Mouse (Mus musculus): ENCODE measurements around the gene Serpina3g. TPM values are rescaled to one million over a fixed set of nuclear protein-coding genes. Genes with fewer than 3 reads are reported as not detected.
"Not testable (repeated sequence)": the region's sequence is repeated elsewhere in the genome, so short reads cannot be mapped to it uniquely, and the experiment has no call there.

Serpina3g gene
- polyA plus RNA-seq, 1 experiment from 2014 or later: 1.3 TPM

DNA sequence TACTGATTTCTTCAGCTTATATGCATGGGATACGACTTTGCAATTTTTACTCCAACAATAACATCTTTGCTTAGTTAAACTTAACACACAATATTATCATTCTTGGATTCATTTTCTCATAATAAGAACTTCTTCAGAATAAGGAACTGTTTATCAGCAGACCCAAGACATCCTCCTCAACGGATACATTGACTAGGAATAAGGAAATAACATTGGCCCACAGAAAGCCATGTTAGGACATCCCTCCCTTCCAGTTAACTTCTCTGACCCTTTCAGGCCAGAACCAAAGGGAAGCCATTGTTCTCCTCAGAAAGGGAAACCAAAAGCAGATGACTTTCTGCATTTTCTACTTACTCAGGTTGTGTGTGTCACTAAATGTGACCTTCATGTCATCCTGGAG is 5.3 kb upstream of the Serpina3g start:
- H3K27me3 ChIP-seq (replicated peaks): no peaks in the 10 kb centered on the region
- no peak overlapping the region for H3K4me3 ChIP-seq
- H3K9me3 ChIP-seq (replicated peaks): no peaks in the 10 kb centered on the region
- no peaks in the 10 kb centered on the region for H3K36me3 ChIP-seq
- no peak overlapping the region for H3K27ac ChIP-seq (ENCODE audit: poor library complexity, severe bottlenecking)
- no peak overlapping the region for H3K9ac ChIP-seq
- ATAC-seq (ENCODE audit: insufficient number of reproducible peaks, low FRiP score): no peak
- H3K4me1 ChIP-seq (replicated peaks): no peaks in the 10 kb centered on the region
- 59% methylated on average over 2 of the region's 2 CpGs for WGBS
- no peak overlapping the region for H3K4me2 ChIP-seq

DNA sequence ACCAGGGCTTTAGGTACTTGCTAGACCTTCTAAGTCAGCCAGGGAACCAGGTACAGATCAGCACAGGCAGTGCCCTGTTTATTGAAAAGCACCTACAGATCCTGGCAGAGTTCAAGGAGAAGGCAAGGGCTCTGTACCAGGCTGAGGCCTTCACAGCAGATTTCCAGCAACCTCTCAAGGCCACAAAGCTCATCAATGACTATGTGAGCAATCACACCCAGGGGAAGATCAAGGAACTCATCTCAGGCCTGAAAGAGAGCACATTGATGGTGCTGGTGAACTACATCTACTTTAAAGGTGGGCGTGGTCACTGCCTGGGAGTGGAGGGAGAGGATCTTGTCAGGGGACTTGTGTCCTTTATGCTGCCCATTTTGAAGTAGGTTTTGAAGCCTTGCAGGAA is 2.0 kb downstream of the Serpina3g start:
- H3K36me3 ChIP-seq; H3K27me3 ChIP-seq (replicated peaks); H3K9ac ChIP-seq; H3K4me1 ChIP-seq (replicated peaks); H3K4me3 ChIP-seq; H3K27ac ChIP-seq (ENCODE audit: poor library complexity, severe bottlenecking); ATAC-seq (ENCODE audit: insufficient number of reproducible peaks, low FRiP score); H3K4me2 ChIP-seq; H3K9me3 ChIP-seq (replicated peaks): not testable (repeated sequence)
- 77% methylated on average over 1 of the region's 1 CpGs for WGBS

DNA sequence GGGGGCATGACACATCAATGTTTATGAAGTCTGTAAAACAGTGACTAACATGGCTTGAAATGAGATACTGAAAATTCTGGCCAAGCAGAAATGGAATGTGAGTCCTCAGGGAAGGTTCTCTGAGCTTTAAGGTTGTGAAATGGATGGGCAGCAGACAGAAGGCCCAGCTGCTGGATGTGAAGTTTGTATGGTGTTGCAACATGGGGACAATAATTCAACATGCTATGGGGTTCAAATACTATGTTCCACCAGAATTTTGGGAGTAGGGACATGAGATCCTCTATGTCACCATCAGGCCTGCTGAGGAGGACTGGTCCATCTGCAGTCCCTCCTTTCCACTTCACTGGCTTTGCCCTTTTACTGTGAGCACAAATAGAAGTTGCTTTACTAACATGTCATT is 7.3 kb downstream of the Serpina3g start:
- no peak overlapping the region for H3K4me2 ChIP-seq
- ATAC-seq (ENCODE audit: insufficient number of reproducible peaks, low FRiP score): no peak
- H3K9me3 ChIP-seq (replicated peaks): no peaks in the 10 kb centered on the region
- H3K4me1 ChIP-seq (replicated peaks): 0 out of 2 replicates have a peak, but pooled peaks cover 2% of the 10 kb centered on the region
- no peak overlapping the region for H3K4me3 ChIP-seq
- no peak overlapping the region for H3K27ac ChIP-seq (ENCODE audit: poor library complexity, severe bottlenecking)
- no peaks in the 10 kb centered on the region for H3K27me3 ChIP-seq (replicated peaks)
- no peak overlapping the region for H3K9ac ChIP-seq
- H3K36me3 ChIP-seq: no peaks in the 10 kb centered on the region

DNA sequence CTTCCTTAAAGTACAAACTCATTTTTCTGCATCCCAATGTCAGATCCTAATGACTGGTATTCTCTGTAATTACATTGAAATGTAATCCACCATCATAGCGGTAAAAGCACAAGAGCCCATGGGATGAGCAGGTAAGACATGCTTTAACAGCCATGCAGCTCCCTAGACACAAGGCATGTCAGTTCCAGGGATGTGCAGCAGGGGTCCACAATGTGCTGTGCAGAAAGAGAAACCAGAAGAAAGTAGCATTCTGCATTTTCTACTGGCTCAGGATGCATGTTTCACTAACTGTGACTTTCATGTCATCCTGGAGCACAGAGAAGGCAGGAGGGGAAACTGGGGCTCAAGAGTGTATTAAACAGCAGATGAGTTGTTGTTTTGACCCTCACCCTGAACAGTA is 9.0 kb downstream of the Serpina3g start:
- H3K27me3 ChIP-seq (replicated peaks): no peaks in the 10 kb centered on the region
- H3K4me1 ChIP-seq (replicated peaks): 0 out of 2 replicates have a peak, but pooled peaks cover 2% of the 10 kb centered on the region
- H3K9me3 ChIP-seq (replicated peaks): no peaks in the 10 kb centered on the region
- no peak overlapping the region for H3K4me2 ChIP-seq
- no peak overlapping the region for H3K27ac ChIP-seq (ENCODE audit: poor library complexity, severe bottlenecking)
- no peak overlapping the region for H3K9ac ChIP-seq
- no peak for ATAC-seq (ENCODE audit: insufficient number of reproducible peaks, low FRiP score)
- H3K36me3 ChIP-seq: no peaks in the 10 kb centered on the region
- WGBS: 74% methylated on average over 1 of the region's 1 CpGs
- no peak overlapping the region for H3K4me3 ChIP-seq

- Histone ChIP-seq H3K4me1 (replicated peaks) (0 out of 2 replicates have a peak, but pooled peaks cover 2% of the 10 kb centered on the region), H3K9ac (no peak overlapping the region), H3K9me3 (replicated peaks) (no peaks in the 10 kb centered on the region), H3K27ac (ENCODE audit: poor library complexity, severe bottlenecking) (no peak overlapping the region), H3K36me3 (no peaks in the 10 kb centered on the region), H3K4me2 (no peak overlapping the region), H3K4me3 (no peak overlapping the region), H3K27me3 (replicated peaks) (no peaks in the 10 kb centered on the region)
- no peak for ATAC-seq (ENCODE audit: insufficient number of reproducible peaks, low FRiP score)
- 70% methylated on average over 3 of the region's 3 CpGs for WGBS
Observed at GRCm38 (mm10) chr12:104245595-104245994, 9.6 kb downstream of the Serpina3g start.

DNA sequence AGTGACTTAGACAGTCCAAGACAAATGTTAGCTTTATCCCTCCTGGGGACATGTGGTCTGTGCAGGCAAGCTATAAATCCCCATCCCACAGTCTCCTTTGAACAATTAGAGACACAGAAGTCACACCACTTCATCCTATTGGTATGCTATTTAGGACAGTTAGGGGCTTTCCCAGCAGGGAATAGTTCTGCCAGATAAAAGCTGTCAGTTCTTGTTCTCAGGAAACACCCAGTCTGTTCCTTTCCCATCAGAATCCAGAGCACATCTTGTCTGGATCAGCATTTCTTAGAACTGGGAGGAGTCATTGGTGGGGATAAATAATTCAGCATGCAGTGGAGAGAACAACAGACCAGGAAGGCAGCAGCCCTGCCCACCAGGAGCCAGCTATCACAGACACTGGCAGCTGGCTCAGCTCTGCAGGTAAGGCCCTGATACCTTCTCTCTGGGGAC is 11.5 kb downstream of the Serpina3g start:
- 0 out of 2 replicates have a peak, but pooled peaks cover 2% of the 10 kb centered on the region for H3K4me1 ChIP-seq (replicated peaks)
- H3K27ac ChIP-seq (ENCODE audit: poor library complexity, severe bottlenecking): no peak overlapping the region
- no peaks in the 10 kb centered on the region for H3K27me3 ChIP-seq (replicated peaks)
- H3K4me3 ChIP-seq: no peak overlapping the region
- no peak overlapping the region for H3K9ac ChIP-seq
- H3K4me2 ChIP-seq: no peak overlapping the region
- no peaks in the 10 kb centered on the region for H3K9me3 ChIP-seq (replicated peaks)
- no peak for ATAC-seq (ENCODE audit: insufficient number of reproducible peaks, low FRiP score)
- H3K36me3 ChIP-seq: no peaks in the 10 kb centered on the region

GRCm38 (mm10) chr12:104248231-104248630 is 12.2 kb downstream of the Serpina3g start:
- Histone ChIP-seq H3K4me3 (no peak overlapping the region), H3K36me3 (no peaks in the 10 kb centered on the region), H3K4me1 (replicated peaks) (0 out of 2 replicates have a peak, but pooled peaks cover 2% of the 10 kb centered on the region), H3K9me3 (replicated peaks) (no peaks in the 10 kb centered on the region), H3K27me3 (replicated peaks) (no peaks in the 10 kb centered on the region), H3K27ac (ENCODE audit: poor library complexity, severe bottlenecking) (no peak overlapping the region), H3K9ac (no peak overlapping the region), H3K4me2 (no peak overlapping the region)
- WGBS: 63% methylated on average over 3 of the region's 3 CpGs
- no peak for ATAC-seq (ENCODE audit: insufficient number of reproducible peaks, low FRiP score)

DNA sequence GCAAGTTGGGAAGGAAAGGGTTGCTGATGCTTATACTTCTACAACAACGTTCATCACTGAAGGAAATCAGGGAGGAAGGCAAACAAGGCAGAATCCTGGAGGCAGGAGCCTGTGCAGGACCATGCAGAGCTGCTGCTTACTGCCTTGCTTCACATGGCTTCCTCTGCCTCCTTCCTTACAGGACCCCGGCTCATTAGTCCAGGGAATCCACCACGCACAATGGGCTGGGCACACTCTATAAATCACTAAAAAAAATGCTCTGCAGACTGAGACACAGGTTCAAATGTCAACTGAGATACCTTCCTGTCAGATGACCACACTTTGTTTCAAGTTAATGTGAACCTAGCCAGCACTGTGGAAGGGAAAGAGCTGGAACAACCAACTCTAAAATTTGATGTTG is 25.0 kb downstream of the Serpina3g start:
- H3K27me3 ChIP-seq (replicated peaks): no peaks in the 10 kb centered on the region
- no peak overlapping the region for H3K9ac ChIP-seq
- no peak overlapping the region for H3K27ac ChIP-seq (ENCODE audit: poor library complexity, severe bottlenecking)
- no peaks in the 10 kb centered on the region for H3K9me3 ChIP-seq (replicated peaks)
- no peak overlapping the region for H3K4me2 ChIP-seq
- 55% methylated on average over 3 of the region's 3 CpGs for WGBS
- H3K4me1 ChIP-seq (replicated peaks): peaks cover 13% of the 10 kb centered on the region; the same call in 1 of the 2 replicates
- no peak overlapping the region for H3K4me3 ChIP-seq
- no peaks in the 10 kb centered on the region for H3K36me3 ChIP-seq
- ATAC-seq (ENCODE audit: insufficient number of reproducible peaks, low FRiP score): no peak

DNA sequence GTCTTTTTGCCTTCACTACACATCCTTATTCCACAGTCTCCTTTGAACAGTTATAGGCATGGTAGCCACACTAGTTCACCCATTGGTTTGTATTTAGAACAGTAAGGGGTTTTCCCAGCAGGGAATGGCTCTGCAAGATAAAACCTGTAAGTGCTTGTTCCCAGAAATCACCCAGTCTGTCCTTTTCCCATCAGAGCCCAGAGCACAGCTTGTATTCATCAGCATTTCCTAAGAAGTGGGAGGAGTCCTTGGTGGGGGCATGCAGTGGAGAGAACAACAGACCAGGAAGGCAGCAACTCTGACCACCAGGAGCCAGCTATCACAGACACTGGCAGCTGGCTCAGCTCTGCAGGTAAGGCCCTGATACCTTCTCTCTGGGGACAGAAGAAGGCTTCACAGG is 26.8 kb downstream of the Serpina3g start, which contains the start of gene Serpina3i:
Gene Serpina3i, plus strand, starts transcription at position 260 of the 400 bp plus-strand sequence.
- Histone ChIP-seq H3K9ac (no peak within 1 kb of the TSS), H3K9me3 (replicated peaks) (no peaks in the 10 kb centered on the region)
- no peak for ATAC-seq (ENCODE audit: insufficient number of reproducible peaks, low FRiP score)

GRCm38 (mm10) chr12:104266374-104266773 is 30.3 kb downstream of the Serpina3g start:
- H3K36me3 ChIP-seq: no peaks in the 10 kb centered on the region
- no peak overlapping the region for H3K4me2 ChIP-seq
- WGBS: 68% methylated on average over 3 of the region's 3 CpGs
- ATAC-seq (ENCODE audit: insufficient number of reproducible peaks, low FRiP score): no peak
- H3K27ac ChIP-seq (ENCODE audit: poor library complexity, severe bottlenecking): no peak overlapping the region
- no peaks in the 10 kb centered on the region for H3K9me3 ChIP-seq (replicated peaks)
- H3K9ac ChIP-seq: no peak overlapping the region
- H3K4me3 ChIP-seq: no peak overlapping the region
- H3K27me3 ChIP-seq (replicated peaks): no peaks in the 10 kb centered on the region
- H3K4me1 ChIP-seq (replicated peaks): peaks cover 13% of the 10 kb centered on the region; the same call in 1 of the 2 replicates

More for the DNA sequence above, 26.8 kb downstream of the Serpina3g start, which contains the start of gene Serpina3i:
- no peak within 1 kb of the TSS for H3K4me2 ChIP-seq
- peaks cover 13% of the 10 kb centered on the region; the same call in 1 of the 2 replicates for H3K4me1 ChIP-seq (replicated peaks)
- H3K27me3 ChIP-seq (replicated peaks): no peaks in the 10 kb centered on the region
- H3K27ac ChIP-seq (ENCODE audit: poor library complexity, severe bottlenecking): no peak within 1 kb of the TSS
- no peak within 1 kb of the TSS for H3K4me3 ChIP-seq
- no peaks in the 10 kb centered on the region for H3K36me3 ChIP-seq

DNA sequence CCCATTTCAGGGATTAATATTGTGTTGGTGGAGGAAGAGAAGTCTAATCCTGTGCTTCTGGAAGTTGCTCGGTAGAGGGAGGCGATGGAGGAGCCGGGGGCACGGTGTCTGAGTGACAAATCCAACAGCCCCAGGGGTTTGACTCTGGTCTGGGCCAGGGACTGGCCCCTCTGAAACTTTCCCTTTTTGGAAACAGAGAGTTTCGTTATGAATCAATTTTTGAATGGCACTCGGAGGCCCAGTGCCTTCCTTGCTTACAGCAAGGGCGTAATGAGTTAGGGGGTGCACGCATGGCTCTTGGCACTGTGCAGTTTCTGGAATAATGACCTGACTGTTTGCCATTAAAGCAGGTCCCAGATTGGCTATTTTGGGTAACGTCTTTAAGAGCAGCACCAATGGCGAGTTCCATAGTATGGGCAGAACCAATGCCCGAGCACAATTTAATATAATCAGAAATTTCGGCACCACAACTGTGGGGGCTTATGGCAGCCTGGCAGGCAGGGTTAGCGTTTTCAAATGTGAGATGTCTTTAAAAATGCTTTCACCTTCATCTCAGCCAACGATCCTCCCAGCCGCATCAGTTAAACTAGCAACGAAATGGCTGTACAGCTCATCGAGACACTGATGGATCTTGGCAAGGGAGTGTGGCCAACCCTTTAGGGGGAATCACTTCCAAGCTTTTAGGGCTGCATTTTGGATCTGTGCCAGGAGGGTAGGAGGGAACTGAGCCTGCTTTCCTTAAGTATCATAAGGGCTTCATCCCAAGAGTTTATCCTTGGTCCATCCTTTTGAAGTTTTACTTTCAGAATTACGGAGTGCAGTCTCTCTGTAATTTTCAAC is 42.4 kb downstream of the Serpina3g start:
- Histone ChIP-seq H3K27ac (ENCODE audit: poor library complexity, severe bottlenecking) (no peak overlapping the region), H3K4me3 (no peak overlapping the region), H3K9ac (no peak overlapping the region), H3K4me2 (no peak overlapping the region), H3K27me3 (replicated peaks) (no peaks in the 10 kb centered on the region), H3K9me3 (replicated peaks) (peaks cover 8% of the 10 kb centered on the region), H3K36me3 (no peaks in the 10 kb centered on the region), H3K4me1 (replicated peaks) (no peaks in the 10 kb centered on the region)
- WGBS: 82% methylated on average over 18 of the region's 18 CpGs
- ATAC-seq (ENCODE audit: insufficient number of reproducible peaks, low FRiP score): no peak

Measured in heart, embryonic 12.5 days (tissue).